Mouse (Mus musculus) MEL (cell line): ENCODE measurements at regions not wholly inside any gene's neighbourhood (a gene's known extent, or its start where the extent isn't known, plus 50 kb on each side); places are given as distances from the start of the nearest gene placed in this dataset.

ENCODE experiments used
- DNase-seq: peaks from one replicate; pipeline ENCODE4 v3.0.0; 2011; ENCODE audit warnings: low read depth, low spot score
- H3K27ac ChIP-seq: 2 replicates; pipeline ENCODE4 v1.5.1; 2012; ENCODE audit warnings: low read depth, mild to moderate bottlenecking, control low read depth, low read length, moderate library complexity; ENCODE audit not compliant: control insufficient read depth
- H3K27me3 ChIP-seq, 2 experiments: fragments of 150-350 bp in 1 of 2; sonication (generic) in 1 of 2; 2 replicates each; pipeline ENCODE4 v1.6.1; 2012; ENCODE audit warnings: low read length in 2 of 2, mild to moderate bottlenecking in 2 of 2, improper control_type of control experiment in 1 of 2, moderate library complexity in 1 of 2; ENCODE audit not compliant: insufficient read depth in 2 of 2, control insufficient read depth in 1 of 2
- H3K36me3 ChIP-seq, 2 experiments: 2 replicates each; pipeline ENCODE4 v1.6.1; 2012 to 2014; ENCODE audit warnings: low read length in 2 of 2, improper control_type of control experiment in 1 of 2, inconsistent platforms in 1 of 2, mild to moderate bottlenecking in 1 of 2; ENCODE audit not compliant: insufficient read depth in 2 of 2, control insufficient read depth in 1 of 2
- H3K4me1 ChIP-seq, 2 experiments: fragments of 150-350 bp in 1 of 2; sonication (generic) in 1 of 2; 2 replicates each; pipeline ENCODE4 v1.6.1; 2012; ENCODE audit warnings: low read length in 2 of 2, improper control_type of control experiment in 1 of 2, mild to moderate bottlenecking in 1 of 2; ENCODE audit not compliant: insufficient read depth in 2 of 2, control insufficient read depth in 1 of 2
- H3K4me3 ChIP-seq, 2 experiments: fragments of 150-350 bp in 1 of 2; sonication (generic) in 1 of 2; 2 replicates each; pipeline ENCODE4 v1.5.1; 2012; ENCODE audit warnings: low read depth in 2 of 2, low read length in 2 of 2, mild to moderate bottlenecking in 2 of 2, moderate library complexity in 2 of 2, control low read depth in 1 of 2, improper control_type of control experiment in 1 of 2; ENCODE audit not compliant: control insufficient read depth in 1 of 2, insufficient read depth in 1 of 2
- H3K79me2 ChIP-seq: 2 replicates; pipeline ENCODE4 v1.6.1; 2012; ENCODE audit warnings: mild to moderate bottlenecking, low read length, moderate library complexity; ENCODE audit not compliant: control insufficient read depth, poor library complexity, insufficient read depth
- H3K9ac ChIP-seq: 2 replicates; pipeline ENCODE4 v1.6.1; 2012; ENCODE audit warnings: low read depth, mild to moderate bottlenecking, control low read depth, low read length, moderate library complexity; ENCODE audit not compliant: control insufficient read depth, poor library complexity, severe bottlenecking
- H3K9me3 ChIP-seq: fragments of 150-350 bp; sonication (generic); replicated peaks from 2 replicates; pipeline ENCODE4 v1.6.1; 2012; ENCODE audit warnings: mild to moderate bottlenecking, low read length, improper control_type of control experiment, moderate library complexity; ENCODE audit not compliant: insufficient read depth
- BHLHE40 ChIP-seq: IDR thresholded peaks from 2 replicates; pipeline ENCODE4 v1.6.1; 2012; ENCODE audit warnings: low read depth, mild to moderate bottlenecking, inconsistent platforms, low read length, improper control_type of control experiment, borderline replicate concordance
- CHD1 ChIP-seq: IDR thresholded peaks from 2 replicates; pipeline ENCODE4 v1.6.1; 2012; ENCODE audit warnings: low read depth, mild to moderate bottlenecking, inconsistent platforms, low read length, improper control_type of control experiment
- CHD2 ChIP-seq: IDR thresholded peaks from 2 replicates; pipeline ENCODE4 v1.6.1; 2011; ENCODE audit warnings: low read length, improper control_type of control experiment
- CTCF ChIP-seq, 3 experiments: IDR thresholded peaks in 2 of 3; conservative IDR thresholded peaks in 1 of 3; 2 replicates each; pipeline ENCODE4 v1.5.1; 2011 to 2012; ENCODE audit warnings: low read length in 3 of 3, low read depth in 2 of 3, mild to moderate bottlenecking in 2 of 3, improper control_type of control experiment in 1 of 3, inconsistent platforms in 1 of 3, mixed read lengths in 1 of 3, moderate library complexity in 1 of 3; ENCODE audit not compliant: control insufficient read depth in 1 of 3, insufficient read depth in 1 of 3, poor library complexity in 1 of 3, severe bottlenecking in 1 of 3
- ELF1 ChIP-seq: IDR thresholded peaks from 2 replicates; pipeline ENCODE4 v1.6.1; 2014; ENCODE audit warnings: low read depth, mild to moderate bottlenecking, inconsistent platforms, low read length, improper control_type of control experiment, moderate library complexity
- EP300 ChIP-seq, 2 experiments: IDR thresholded peaks; 2 replicates each; pipeline ENCODE4 v1.6.1; 2011; ENCODE audit warnings: improper control_type of control experiment in 2 of 2, low read length in 2 of 2, low read depth in 1 of 2, mild to moderate bottlenecking in 1 of 2
- GABPA ChIP-seq: IDR thresholded peaks from 2 replicates; pipeline ENCODE4 v1.6.1; 2012; ENCODE audit warnings: low read depth, mild to moderate bottlenecking, inconsistent platforms, low read length, improper control_type of control experiment, moderate library complexity
- GATA1 ChIP-seq: IDR thresholded peaks from 2 replicates; pipeline ENCODE4 v1.6.1; 2011; ENCODE audit warnings: low read depth, low read length, improper control_type of control experiment
- HCFC1 ChIP-seq: IDR thresholded peaks from 2 replicates; pipeline ENCODE4 v1.6.1; 2012; ENCODE audit warnings: low read depth, mild to moderate bottlenecking, inconsistent platforms, low read length, improper control_type of control experiment, moderate library complexity
- JUND ChIP-seq: IDR thresholded peaks from 2 replicates; pipeline ENCODE4 v1.6.1; 2011; ENCODE audit warnings: low read depth, mild to moderate bottlenecking, improper control_type of control experiment, low read length
- KAT2A ChIP-seq: conservative IDR thresholded peaks from 2 replicates; pipeline ENCODE4 v1.6.1; 2012; ENCODE audit warnings: low read depth, low read length, improper control_type of control experiment, inconsistent platforms
- MAFK ChIP-seq: IDR thresholded peaks from 2 replicates; pipeline ENCODE4 v1.6.1; 2011; ENCODE audit warnings: low read depth, mild to moderate bottlenecking, low read length, improper control_type of control experiment, borderline replicate concordance
- MAZ ChIP-seq: IDR thresholded peaks from 2 replicates; pipeline ENCODE4 v1.6.1; 2012; ENCODE audit warnings: low read depth, mild to moderate bottlenecking, inconsistent platforms, low read length, improper control_type of control experiment
- MXI1 ChIP-seq: IDR thresholded peaks from 2 replicates; pipeline ENCODE4 v1.6.1; 2011; ENCODE audit warnings: mild to moderate bottlenecking, low read depth, low read length, improper control_type of control experiment
- MYB ChIP-seq: IDR thresholded peaks from 2 replicates; pipeline ENCODE4 v1.6.1; 2011; ENCODE audit warnings: mild to moderate bottlenecking, low read depth, low read length, improper control_type of control experiment
- NELFE ChIP-seq: IDR thresholded peaks from 2 replicates; pipeline ENCODE4 v1.6.1; 2011; ENCODE audit warnings: low read depth, low read length, improper control_type of control experiment
- NRF1 ChIP-seq: IDR thresholded peaks from 2 replicates; pipeline ENCODE4 v1.6.1; 2014; ENCODE audit warnings: low read depth, mild to moderate bottlenecking, inconsistent platforms, low read length, improper control_type of control experiment, moderate library complexity; ENCODE audit not compliant: poor library complexity, insufficient read depth, severe bottlenecking
- POLR2AphosphoS5 ChIP-seq: IDR thresholded peaks from 2 replicates; pipeline ENCODE4 v1.6.1; 2012; ENCODE audit warnings: low read depth, borderline replicate concordance, mild to moderate bottlenecking, inconsistent platforms, low read length, moderate library complexity, mixed read lengths
- RAD21 ChIP-seq: IDR thresholded peaks from 2 replicates; pipeline ENCODE4 v1.6.1; 2011; ENCODE audit warnings: mild to moderate bottlenecking, low read depth, low read length, improper control_type of control experiment
- RCOR1 ChIP-seq: IDR thresholded peaks from 2 replicates; pipeline ENCODE4 v1.6.1; 2012; ENCODE audit warnings: low read depth, mild to moderate bottlenecking, inconsistent platforms, low read length, improper control_type of control experiment
- SMC3 ChIP-seq: IDR thresholded peaks from 2 replicates; pipeline ENCODE4 v1.6.1; 2011; ENCODE audit warnings: low read depth, low read length, improper control_type of control experiment
- TAL1 ChIP-seq: IDR thresholded peaks from 2 replicates; pipeline ENCODE4 v1.6.1; 2012; ENCODE audit warnings: mild to moderate bottlenecking, inconsistent platforms, low read length, moderate library complexity, mixed read lengths
- TBP ChIP-seq: IDR thresholded peaks from 2 replicates; pipeline ENCODE4 v1.8.0; 2011; ENCODE audit warnings: low read depth, low read length, improper control_type of control experiment
- TCF12 ChIP-seq: IDR thresholded peaks from 2 replicates; pipeline ENCODE4 v1.6.1; 2014; ENCODE audit warnings: low read depth, mild to moderate bottlenecking, inconsistent platforms, low read length, improper control_type of control experiment, moderate library complexity
- UBTF ChIP-seq: IDR thresholded peaks from 2 replicates; pipeline ENCODE4 v1.6.1; 2012; ENCODE audit warnings: low read depth, mild to moderate bottlenecking, inconsistent platforms, low read length, improper control_type of control experiment, moderate library complexity, borderline replicate concordance; ENCODE audit not compliant: insufficient read depth
- USF2 ChIP-seq, 2 experiments: IDR thresholded peaks; 2 replicates each; pipeline ENCODE4 v1.6.1; 2011 to 2012; ENCODE audit warnings: improper control_type of control experiment in 2 of 2, low read length in 2 of 2, borderline replicate concordance in 1 of 2, inconsistent platforms in 1 of 2, low read depth in 1 of 2, mild to moderate bottlenecking in 1 of 2; ENCODE audit not compliant: insufficient read depth in 1 of 2
- ZC3H11A ChIP-seq: IDR thresholded peaks from 2 replicates; pipeline ENCODE4 v1.6.1; 2012; ENCODE audit warnings: low read depth, mild to moderate bottlenecking, inconsistent platforms, low read length, improper control_type of control experiment
- ZKSCAN1 ChIP-seq: IDR thresholded peaks from 2 replicates; pipeline ENCODE4 v1.6.1; 2012; ENCODE audit warnings: low read depth, mild to moderate bottlenecking, inconsistent platforms, low read length, improper control_type of control experiment, moderate library complexity
- ZMIZ1 ChIP-seq: IDR thresholded peaks from 2 replicates; pipeline ENCODE4 v1.6.1; 2012; ENCODE audit warnings: low read depth, mild to moderate bottlenecking, inconsistent platforms, low read length, improper control_type of control experiment, moderate library complexity
- ZNF384 ChIP-seq: IDR thresholded peaks from 2 replicates; pipeline ENCODE4 v1.6.1; 2012; ENCODE audit warnings: low read depth, mild to moderate bottlenecking, inconsistent platforms, low read length, improper control_type of control experiment

- H3K4me1 ChIP-seq, result no peaks in the 10 kb centered on the region
- H3K4me3 ChIP-seq, result no peak overlapping the region
- H3K36me3 ChIP-seq, result no peaks in the 10 kb centered on the region
- H3K9ac ChIP-seq, result no peak overlapping the region
- H3K79me2 ChIP-seq, result no peaks in the 10 kb centered on the region
- no peak for DNase-seq
- no peak overlapping the region for H3K27ac ChIP-seq
- no peaks in the 10 kb centered on the region for H3K27me3 ChIP-seq
- TF ChIP-seq EP300 (IDR thresholded peaks at IDR 0.05; ENCODE audit: low read depth in 1 of 2, low read length in 2 of 2) (no peak), USF2 (IDR thresholded peaks at IDR 0.05; ENCODE audit: borderline replicate concordance in 1 of 2, insufficient read depth in 1 of 2, low read depth in 1 of 2, low read length in 2 of 2) (no peak), CTCF (IDR thresholded peaks at IDR 0.05 in 2 of 3, conservative IDR thresholded peaks at IDR 0.05 in 1 of 3; ENCODE audit: control insufficient read depth in 1 of 3, insufficient read depth in 1 of 3, low read depth in 2 of 3, low read length in 3 of 3, poor library complexity in 1 of 3, severe bottlenecking in 1 of 3) (no peak), GATA1 (no peak), RAD21 (no peak), MAFK (no peak), ZC3H11A (no peak), TBP (no peak), NELFE (no peak), GABPA (no peak), NRF1 (no peak), MYB (no peak), ELF1 (no peak), SMC3 (no peak), MXI1 (no peak), RCOR1 (no peak), JUND (no peak), HCFC1 (no peak), CHD1 (no peak)
- no peaks in the 10 kb centered on the region for H3K9me3 ChIP-seq
Observed at GRCm38 (mm10) chr13:57338676-57339075, 442.9 kb upstream of the Trpc7 start.

GRCm38 (mm10) chr13:57336596-57336995 lies 440.8 kb upstream of the Trpc7 start:
- Histone ChIP-seq H3K27ac (no peak overlapping the region), H3K4me1 (no peaks in the 10 kb centered on the region), H3K27me3 (no peaks in the 10 kb centered on the region), H3K4me3 (no peak overlapping the region), H3K79me2 (no peaks in the 10 kb centered on the region), H3K36me3 (no peaks in the 10 kb centered on the region), H3K9me3 (no peaks in the 10 kb centered on the region), H3K9ac (no peak overlapping the region)
- no peak for DNase-seq
- TF ChIP-seq KAT2A (no peak), TCF12 (no peak), GATA1 (no peak), NELFE (no peak), BHLHE40 (no peak), ZNF384 (no peak), POLR2AphosphoS5 (no peak), UBTF (no peak), RAD21 (no peak), ZMIZ1 (no peak), TAL1 (no peak), MYB (no peak), MAZ (no peak), SMC3 (no peak), JUND (no peak), EP300 (IDR thresholded peaks at IDR 0.05; ENCODE audit: low read depth in 1 of 2, low read length in 2 of 2) (no peak), CHD2 (no peak), USF2 (IDR thresholded peaks at IDR 0.05; ENCODE audit: borderline replicate concordance in 1 of 2, insufficient read depth in 1 of 2, low read depth in 1 of 2, low read length in 2 of 2) (no peak), ZKSCAN1 (no peak)
